Mouse (Mus musculus): ENCODE data around the gene Gm19410.

Gm19410 gene

DNA sequence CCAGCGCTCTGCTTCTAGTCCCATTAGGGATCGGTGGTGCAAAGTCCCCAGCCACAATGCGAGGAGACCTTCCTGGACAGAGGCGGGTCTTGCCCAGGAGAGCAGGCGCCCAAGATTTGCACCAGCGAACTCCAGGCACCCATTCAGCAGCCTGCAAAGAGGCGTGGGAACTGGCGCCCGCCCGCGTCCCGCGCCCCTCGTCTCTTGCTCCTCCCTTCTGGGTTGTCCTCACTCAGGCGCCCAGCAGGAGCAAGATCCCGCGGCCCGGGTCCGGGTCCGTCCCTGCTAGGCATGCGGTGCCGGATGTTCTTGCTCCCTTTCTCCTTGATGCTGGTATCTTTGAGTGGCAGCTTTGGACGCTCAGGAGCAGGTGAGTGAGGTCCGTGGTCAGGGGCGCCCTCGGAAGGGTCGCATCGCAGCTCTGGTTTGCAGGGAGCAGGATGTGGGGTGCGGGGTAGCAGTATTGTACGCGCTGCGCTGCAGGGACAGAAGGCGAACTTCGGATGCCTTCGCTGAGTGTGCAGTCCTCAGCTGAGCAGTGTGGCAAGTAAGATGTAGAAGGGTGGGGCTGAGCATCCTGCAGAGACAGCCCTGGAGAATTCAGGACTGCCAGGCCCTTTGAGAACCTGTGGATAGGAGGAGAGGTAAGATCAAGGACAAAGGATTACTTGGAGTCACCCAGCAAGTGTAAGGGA, at the start of gene Gm19410:
Gene Gm19410, plus strand, starts transcription at position 292 of the 695 bp plus-strand sequence.
- DNase-seq (ENCODE audit: low spot score), result peak; percentile 5

DNA sequence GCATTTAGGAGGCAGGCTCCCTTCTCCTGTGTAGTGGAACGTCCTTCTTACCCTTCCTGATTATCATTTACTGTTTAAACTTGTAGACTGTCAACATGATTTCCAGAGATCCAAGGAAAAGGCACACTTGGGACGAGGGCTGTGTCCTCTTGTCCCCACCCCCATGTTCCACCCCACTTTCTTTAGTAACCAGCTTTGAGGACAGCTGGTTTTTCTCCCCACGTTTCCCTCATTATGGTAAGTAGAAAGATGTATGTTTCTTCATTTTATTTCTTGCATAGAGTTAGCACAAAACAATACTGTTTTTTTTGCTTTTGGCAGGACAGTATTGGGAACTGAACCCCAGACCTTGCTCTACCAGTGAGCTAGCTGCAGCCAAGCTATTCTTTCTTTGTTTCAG, 34.8 kb upstream of the Gm19410 start:
- no peak for DNase-seq (ENCODE audit: low spot score)

DNA sequence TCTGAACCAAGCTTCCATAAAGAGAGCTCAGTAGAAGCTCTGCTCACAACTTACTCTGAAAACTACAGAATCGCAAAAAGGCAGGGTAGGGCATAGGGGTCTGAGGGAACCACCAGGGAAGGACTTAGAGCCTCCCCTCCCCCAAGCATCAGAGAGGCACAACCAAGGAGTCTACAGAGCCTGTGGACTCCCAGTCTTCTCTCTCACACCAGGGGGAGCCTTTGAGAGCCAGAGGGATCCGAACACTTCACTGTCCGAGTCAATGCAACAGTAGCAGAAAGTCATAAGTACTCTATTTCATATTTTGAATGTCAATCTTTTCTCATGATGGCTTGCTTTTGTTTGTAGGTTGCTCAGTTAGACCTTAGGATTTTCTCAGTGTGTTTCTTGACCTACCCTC, 30.2 kb upstream of the Gm19410 start:
- no peak for DNase-seq (ENCODE audit: low spot score)

DNA sequence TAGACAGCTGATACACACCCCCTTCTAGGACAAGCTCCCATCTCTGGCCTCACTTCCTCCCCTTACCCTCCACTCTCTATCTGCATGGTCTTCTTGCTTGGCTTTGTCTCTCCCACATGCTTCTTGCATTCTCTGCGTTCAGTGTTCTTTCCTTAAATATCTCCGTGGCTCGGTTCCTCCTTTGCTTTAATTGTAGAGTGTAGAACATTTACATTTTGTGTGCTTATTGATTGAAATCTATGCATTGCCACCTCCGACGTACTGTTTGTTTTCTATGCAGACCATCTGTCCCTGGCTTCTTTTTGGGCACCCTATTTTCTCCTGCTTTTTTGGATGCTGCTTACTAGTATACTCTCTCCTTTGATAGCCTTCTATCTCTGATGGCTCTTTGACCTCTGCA, 9.4 kb upstream of the Gm19410 start:
- no peak for DNase-seq (ENCODE audit: low spot score)

DNA sequence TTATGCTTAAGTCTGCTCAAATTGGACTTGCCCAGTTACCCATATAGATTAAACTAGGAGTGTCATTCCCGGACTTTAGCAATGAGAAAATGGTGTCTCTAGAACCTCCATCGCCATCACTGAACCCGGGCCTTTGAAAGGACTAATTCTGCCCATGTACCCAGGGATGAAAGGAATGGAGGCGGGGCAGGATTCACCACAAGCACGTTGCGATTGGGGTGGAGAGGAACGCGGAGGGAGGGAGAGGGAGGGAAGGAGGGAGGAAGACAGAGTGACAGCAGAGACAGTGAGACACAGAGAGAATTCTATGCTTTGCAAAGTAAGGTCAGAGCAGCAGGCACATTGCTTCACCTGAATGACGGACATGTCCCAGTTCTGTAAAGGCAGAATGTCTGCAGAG, 570 bp upstream of the Gm19410 start:
- DNase-seq (ENCODE audit: low spot score), result no peak

DNA sequence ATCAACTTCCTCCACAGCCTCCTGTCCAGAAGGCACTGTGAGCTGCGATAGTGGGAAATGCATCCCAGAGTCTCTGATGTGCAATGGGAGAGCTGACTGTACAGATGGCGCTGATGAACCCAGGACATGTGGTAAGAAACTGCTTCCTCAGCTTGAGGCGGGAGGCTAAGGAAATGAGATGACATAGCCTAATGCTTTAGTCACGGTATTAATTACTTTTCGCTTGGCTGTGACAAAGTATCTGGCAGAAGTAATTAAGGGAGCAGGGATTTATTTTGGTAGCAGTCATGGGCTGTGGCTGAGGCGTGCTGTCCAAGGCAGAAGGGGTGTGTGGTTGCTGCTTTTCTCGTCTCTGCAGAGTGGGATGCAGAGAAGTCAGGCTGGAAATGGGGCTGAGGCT, 7.9 kb downstream of the Gm19410 start:
- DNase-seq (ENCODE audit: low spot score), result no peak
